Mouse (Mus musculus) natural killer cell, adult 2 months (primary cell): ENCODE measurements around the gene Sf1.

ENCODE experiments used
- DNase-seq, 2 experiments: peaks; one replicate each; pipeline ENCODE4 v3.0.0; 2022; ENCODE audit warnings: low spot score in 2 of 2

The Sf1 gene

DNA sequence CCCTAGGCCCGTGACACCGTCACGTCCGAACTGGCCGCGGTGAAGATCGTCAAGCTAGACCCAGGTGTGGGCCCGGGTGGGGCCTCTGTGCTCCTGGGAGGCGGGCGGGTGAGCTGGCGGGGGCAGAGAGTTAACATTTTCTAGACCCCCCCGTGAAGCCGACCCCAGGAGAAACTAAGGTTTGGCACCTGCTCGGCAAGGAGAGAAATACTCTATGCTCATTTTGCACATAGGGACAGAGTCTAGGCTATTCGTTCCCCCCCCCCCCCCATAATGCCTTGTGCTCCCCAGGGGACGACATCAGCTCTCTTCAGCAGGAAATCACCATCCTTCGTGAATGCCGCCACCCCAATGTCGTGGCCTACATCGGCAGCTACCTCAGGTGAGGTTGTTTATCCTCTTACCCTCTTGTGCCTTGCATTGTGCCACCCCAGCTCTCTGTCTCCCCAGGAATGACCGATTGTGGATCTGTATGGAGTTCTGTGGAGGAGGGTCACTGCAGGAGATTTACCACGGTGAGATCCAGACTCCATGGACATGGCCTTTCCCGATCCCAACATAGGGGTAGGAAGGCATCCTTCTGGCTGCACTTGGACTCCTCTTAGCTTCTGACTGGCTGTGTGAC lies 21.9 kb upstream of the Sf1 start:
- DNase-seq: peak in 1 of 2 experiments; percentile 27

DNA sequence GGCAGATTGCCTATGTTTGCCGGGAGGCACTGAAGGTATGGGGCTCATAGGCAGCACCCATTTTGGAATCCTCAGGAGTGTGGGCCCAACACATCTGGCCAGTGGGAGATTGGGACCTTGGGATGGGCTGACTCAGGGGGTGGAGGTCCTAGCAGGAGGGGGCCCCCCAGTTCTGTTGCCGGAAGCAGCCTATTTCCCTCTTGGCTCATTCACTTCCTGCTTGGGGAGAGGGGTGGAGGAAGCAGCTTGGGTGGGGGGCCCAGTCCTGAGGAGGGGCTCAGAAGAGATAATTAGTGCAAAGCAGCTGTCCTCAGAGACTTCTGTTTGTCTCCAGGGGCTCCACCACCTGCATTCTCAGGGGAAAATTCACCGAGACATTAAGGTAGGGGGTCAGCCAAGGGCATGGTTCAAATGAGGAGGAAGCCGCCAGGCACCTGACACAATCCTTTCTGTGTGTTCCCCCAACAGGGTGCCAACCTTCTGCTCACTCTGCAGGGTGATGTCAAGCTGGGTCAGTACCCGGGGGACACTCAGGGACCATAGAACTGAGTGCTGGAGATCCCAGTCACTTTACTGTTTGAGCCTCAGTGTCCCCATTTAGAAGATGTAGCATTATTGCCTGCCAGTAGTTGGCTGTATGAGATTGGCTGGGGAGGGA lies 21.1 kb upstream of the Sf1 start:
- no peak for DNase-seq

DNA sequence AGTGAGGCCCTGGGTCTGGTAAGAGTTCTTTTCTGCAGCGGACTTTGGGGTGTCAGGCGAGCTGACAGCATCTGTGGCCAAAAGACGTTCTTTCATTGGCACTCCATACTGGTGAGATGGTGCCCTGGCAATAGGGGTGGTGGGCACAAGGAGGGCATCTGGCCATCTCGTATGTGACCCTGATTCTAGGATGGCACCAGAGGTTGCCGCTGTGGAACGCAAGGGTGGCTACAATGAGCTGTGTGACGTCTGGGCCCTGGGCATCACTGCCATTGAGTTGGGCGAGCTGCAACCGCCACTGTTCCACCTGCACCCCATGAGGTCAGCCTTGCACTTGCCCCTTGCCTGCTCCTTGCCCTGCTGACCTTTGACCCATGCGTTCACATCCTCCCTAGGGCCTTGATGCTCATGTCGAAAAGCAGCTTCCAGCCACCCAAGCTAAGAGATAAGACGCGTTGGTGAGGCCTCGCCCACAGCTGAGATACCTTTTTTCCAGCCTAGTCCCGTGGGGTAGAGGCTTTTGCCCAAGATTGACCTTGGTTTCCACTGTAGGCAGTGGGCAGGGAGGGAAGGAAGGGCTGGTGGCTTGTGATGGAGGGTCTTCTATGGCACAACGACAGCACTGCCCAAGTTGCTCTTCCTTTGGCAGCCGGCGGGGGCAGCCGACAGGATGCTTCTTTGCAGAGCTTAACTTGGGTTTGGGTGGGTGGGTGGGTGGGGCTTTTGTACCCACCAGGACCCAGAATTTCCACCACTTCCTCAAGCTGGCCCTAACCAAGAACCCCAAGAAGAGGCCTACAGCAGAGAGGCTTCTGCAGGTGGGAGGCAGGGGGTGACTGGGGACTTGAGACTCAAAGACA lies 20.2 kb upstream of the Sf1 start:
- DNase-seq: no peak

DNA sequence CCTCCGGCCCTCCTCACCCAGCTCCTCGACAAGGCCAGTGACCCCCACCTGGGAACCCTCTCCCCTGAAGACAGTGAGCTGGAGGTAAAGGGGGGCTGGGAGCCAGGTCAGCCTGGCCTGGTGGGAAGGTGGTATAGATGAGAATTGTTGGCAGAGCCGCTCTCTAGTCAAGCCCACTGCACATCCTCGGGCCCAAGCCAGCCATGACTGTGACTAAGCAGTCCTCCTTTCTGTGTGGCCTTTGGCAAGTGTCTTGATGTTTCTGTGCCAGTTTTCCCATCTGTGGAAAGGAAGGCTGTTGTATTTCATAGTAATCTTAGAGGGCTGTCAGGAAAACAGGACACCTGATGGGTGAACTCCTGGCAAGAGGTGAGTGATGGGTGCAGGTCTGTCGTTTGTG lies 19.5 kb upstream of the Sf1 start:
- DNase-seq: no peak

DNA sequence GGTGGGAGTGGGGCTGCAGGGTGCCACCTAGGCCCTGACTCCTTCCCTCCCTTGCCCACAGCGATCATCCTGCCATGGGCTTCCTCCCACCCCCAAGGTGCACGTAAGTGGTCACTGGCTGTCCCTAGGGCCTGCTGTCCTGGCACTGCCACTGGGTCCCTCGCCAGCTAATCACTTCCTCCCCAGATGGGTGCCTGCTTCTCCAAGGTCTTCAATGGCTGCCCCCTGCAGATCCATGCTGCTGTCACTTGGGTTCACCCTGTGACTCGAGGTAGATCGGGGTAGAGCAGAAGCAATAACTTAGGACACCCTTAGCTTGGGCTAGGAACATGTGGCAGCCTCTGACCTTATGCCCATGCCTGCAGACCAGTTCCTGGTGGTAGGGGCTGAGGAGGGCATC lies 17.5 kb upstream of the Sf1 start:
- no peak for DNase-seq

DNA sequence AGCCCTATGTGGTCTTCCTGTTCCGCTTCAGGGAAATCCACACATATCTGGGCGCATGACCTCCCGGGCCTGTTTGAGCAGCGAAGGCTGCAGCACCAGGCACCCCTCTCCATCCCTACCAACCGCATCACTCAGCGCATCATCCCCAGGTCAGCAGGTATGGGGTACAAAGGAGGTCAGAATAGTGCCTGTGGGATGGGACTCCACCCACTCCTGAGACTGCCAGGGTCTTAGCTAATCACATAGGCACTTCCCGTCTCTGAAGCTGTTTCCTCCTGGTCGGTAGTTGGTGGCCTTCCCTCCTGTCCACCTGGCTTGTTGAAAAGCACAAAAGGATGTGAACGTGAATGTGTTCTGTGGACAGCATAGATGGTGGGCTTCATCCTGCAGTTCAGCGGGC lies 16.8 kb upstream of the Sf1 start:
- no peak for DNase-seq

DNA sequence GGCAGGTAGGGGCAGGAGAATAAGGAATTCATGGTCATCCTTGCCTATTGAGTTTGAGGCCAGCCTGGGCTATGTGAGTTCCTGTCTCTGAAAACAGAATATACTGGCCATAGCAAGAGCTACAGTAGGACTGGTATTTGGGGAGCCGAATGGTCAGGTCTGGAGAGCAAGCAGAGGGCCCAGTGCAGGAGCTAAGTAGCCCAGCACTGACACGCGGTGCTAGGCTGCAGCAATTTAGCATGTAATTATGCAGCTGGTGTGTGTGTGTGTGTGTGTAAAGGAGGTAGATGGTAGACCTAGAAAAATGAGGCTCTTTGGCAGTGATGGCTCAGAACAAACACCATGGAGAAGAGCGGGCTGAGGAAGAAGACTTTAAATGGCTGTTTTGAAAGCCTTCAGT lies 15.9 kb upstream of the Sf1 start:
- DNase-seq: no peak

DNA sequence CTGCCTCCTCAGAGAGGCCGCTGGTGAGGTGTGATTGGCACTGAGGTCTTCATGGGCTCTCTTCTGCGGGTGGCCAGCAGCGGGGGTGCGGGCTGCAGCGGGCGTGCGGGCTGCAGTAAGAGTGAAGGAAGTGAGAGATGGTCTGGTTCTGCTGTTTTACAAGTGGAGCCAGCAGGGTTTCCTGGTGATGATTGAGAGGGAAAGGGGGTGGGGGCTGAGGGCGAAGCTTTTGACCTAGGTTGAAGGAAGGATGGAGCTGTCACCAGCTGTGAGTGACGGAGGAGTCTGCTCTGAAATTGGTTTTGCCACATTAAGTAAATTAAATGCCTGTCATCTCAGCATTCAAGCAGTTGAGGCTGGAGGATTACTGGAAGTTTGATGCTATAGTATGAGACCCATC lies 14.8 kb upstream of the Sf1 start:
- no peak for DNase-seq

DNA sequence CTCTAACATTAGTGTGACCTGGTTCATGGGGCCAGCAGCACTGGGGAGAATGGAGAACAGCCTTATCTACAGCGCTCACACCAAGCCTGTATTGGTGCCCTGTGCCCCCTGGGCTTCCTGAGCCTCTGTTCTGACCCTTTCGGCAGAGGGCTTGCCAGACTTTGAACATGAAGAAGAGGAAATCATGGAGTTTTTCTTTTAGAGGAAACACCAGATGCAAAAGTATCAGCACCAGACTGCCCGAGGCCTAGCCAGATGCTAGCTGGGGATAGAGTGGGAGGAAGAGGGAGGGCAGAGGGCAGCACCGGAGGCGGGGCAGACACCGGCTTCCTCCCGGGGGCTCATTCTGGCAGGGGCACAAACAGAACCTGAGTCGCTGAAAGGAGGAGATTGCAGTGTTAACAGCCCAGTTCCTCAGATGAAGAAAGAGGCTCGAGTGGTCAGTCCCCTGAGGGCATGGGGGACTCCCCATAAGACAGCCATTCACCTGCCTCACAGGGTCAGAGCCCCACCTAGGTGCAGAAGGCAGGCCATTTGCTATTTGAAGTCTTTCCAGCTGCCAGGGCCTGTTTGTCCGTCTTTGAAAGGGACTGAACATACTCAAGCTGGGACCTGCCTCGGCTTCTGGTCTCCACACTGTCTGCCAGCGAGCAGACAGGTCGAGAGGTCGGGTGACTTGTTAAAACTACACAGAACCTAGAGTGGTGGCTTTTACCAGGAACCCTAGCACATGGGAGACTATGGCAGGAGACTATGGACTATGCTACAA lies 14.1 kb upstream of the Sf1 start:
- no peak for DNase-seq

DNA sequence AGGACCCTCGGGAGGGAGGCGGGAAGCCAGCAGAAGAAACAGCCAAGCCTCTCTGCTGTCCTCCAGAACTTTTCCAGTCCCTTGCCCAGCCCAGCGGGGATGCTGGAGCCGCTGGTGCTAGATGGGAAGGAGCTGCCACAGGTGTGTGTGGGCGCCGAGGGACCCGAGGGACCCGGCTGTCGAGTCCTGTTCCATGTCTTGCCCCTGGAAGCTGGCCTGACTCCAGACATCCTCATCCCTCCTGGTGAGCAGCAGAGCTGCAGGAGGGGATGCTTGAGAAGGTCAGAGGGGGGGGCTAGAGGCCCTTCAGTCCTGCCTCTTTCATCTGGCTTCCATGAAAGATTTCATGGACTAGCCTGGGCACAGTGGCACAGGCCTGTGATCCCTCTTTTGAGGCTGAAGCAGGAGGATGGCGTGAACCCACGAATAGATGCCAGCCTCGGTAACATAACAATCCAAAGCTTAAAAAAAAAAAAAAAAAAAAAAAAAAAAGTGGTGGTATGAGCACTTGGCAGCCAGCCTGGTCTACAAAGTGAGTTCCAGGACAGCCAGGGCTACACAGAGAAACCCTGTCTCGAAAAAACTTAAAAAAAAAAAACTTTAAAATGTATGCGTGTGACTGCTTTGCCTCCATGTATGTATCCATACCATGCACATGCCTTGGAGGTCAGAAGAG lies 11.9 kb upstream of the Sf1 start:
- no peak for DNase-seq

DNA sequence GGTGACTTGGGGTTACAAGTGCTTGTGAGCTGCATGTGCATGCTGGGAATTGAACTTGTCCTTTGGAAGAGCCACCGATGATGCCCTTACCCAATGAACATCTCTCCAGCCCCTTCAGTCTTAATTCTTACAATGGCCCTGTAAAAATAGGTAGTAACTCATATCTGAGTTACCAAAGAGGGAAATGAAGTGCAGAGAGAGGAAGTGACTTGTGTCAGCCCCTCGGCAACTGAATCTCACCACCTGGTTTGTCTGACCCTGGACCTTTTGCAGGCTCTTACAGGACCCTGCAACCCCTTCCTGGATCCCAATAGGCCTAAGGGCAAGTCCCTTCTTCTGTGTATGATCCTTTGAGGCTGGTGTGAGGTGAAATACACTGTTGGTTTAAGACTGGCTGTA lies 11.4 kb upstream of the Sf1 start:
- DNase-seq: no peak

DNA sequence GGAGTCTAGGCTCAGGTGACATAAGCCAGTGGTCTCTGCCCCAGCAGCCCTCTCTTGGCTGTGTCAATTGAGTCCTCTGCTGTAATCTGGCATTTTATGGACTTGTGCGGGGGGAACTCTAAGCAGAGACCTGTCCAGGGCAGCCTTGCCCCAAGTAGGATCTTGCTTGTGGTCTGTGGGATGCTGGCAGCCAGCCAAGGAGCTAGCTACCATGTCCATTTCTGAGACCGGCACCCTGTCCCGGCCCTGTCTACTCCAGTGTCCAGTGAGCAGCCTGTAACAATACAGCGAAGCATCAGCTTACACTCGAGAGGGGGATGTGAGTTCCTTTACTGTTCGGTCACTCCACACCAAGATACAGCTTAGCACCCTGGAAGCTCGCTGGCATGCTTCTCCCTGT lies 9.5 kb upstream of the Sf1 start:
- no peak for DNase-seq

DNA sequence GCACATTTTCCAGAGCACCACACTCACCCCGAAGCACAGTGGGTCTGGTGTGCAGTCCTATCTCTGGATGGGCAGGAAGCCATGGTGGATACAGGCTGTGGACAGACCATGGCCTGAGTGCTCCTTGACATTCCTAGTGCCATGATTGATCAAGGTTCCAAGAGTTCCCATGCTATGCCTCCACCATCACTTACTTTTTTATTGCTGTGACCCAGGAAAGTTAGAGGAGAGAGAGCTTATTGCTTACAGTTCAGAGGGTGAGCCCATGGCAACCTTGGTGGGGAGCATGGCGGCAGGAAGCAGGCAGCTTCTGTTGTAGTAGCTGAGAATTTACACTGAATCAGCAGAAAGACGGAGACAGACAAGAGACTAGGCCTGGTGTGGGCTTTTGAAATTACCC lies 2.2 kb upstream of the Sf1 start:
- no peak for DNase-seq

DNA sequence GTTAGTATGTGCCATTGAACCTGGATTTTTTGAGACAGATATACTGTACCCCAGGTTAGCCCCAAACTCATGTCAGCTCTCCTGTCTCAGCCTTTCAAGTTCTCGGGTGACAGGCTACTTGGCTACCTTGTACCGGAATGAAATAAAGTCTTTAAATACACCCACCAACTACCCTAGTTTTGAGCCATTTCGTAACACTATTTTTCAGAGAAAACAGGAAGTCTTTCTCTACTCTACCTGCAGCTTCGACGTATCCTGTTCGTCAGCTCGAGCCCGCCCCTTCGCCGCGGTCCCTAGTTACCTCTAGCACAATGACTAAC lies 439 bp upstream of the Sf1 start:
- DNase-seq: no peak

DNA sequence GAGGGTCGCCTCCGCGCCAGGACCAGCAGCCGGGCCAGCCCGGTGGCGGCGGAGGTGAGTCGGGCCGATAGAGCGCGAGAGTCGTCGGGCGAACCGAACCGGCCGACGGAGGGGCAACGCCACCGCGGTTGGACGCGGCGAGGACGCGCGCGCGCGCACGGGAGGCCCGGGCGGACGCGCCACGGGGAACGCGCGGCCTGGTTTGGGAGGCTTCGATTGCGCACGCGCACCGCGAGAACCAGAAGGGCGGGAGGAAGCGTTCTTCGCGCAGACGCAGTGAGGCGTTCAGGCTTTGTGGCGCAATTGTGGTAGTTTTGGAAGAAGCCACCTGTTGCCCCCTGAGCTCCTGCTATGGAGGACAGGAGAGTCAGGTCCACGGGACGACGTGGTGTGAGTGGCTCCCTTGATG lies 831 bp downstream of the Sf1 start:
- peak; percentile 87 to 91 for DNase-seq

DNA sequence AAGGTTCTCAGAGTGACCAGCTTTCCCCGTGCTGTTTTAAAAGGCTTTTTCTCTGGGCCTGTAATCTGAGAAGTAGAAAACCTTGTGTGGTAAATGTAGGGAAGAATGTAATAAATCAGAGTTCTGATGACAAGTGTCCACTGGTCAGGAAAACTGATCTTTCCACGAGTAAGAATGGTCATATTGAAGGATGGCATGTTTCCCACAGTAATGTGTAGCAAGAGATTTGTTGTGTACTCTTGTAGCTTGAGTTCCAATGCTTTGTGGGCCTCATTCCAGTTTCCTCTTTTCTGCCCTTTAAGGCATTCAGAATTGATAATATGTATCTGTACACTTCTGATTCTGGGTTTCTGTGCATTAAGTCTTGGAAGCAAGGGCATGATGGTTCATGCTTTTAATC lies 1.4 kb downstream of the Sf1 start:
- no peak for DNase-seq

DNA sequence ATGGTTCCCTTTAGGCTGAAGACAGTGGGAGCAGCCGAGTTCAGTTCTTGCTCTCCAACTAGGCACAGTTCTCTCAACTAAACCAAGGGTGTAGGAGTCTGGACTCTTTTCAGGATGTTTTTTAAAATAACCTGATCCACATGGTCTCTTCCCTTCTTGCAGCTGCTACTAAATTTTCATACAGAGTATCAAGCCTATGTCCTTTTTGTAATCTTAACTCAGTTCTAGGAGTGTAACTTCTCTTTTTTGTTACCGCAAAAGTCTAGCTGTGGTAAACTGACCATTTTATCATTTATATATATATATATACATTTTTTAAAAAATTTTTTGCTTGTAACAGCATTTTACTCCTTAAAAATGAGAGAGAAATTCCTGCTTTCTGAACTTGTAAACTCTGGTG lies 6.7 kb downstream of the Sf1 start:
- no peak for DNase-seq

DNA sequence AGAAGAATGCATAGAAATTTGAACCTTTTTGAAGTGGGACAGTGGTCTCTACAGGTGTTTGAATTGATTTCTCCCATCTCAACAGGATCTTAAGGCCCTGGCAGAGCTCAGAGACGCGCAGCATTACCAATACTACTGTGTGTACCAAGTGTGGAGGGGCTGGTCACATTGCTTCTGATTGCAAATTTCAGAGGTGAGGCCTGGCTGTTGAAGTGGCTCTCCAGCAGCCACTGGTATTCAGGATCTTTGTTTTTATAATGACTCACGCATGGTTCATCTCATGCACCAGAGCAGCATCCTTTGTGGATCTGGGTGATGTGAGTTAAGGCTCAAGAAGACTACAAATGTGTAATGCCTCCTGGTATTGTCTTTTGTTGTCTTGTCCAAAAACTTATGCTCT lies 8.9 kb downstream of the Sf1 start:
- DNase-seq: no peak

DNA sequence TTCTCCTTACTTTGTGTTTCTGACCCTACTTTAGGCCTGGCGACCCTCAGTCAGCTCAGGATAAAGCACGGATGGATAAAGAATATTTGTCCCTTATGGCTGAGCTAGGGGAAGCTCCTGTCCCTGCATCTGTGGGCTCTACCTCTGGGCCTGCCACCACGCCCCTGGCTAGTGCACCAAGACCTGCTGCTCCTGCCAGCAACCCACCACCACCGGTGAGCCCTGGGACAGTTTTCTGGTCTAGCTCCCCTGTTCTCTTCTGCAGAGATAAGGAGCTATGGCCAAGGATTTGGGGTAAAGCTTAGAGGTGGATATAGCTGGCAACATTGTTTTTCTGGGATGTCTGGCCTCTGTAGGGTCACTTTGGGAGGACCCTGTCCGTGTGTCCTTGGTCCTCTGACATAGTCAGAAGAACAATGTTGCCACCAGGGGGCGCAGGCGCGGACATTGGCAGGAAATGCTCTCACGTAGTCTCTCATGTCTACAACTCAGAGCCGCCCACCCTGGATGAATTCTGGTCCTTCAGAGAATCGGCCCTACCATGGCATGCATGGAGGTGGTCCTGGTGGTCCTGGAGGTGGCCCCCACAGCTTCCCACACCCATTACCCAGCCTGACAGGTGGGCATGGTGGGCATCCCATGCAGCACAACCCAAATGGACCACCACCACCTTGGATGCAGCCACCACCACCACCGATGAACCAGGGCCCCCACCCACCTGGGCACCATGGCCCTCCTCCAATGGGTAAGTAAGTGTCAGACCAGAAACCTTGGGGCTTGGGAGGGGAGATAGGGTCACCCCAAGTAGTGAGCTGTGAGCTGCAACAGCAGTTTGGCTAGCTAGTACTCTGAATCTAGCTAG lies 10.3 kb downstream of the Sf1 start:
- DNase-seq: peak; percentile 74 to 82

DNA sequence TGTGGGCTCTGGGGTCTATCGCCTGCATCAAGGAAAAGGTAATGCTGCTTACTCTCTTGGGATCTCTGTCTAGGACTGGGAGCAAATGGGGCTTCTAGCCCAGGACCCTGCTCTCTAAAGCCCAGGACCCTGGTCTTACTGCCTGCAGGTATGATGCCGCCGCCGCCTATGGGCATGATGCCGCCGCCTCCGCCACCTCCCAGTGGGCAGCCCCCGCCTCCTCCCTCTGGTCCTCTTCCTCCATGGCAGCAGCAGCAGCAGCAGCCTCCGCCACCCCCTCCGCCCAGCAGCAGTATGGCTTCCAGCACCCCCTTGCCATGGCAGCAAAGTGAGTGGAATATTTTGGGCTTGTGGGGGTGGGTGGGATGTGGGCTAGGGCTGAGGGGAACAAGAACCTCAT lies 11.1 kb downstream of the Sf1 start:
- no peak for DNase-seq
